Mouse (Mus musculus) G1E (cell line): ENCODE results near the gene Gnat3. TPM values are rescaled to one million over a fixed set of nuclear protein-coding genes. Genes with fewer than 3 reads are reported as not detected.

Experiments
- ATAC-seq: 2 replicates; pipeline ENCODE4 v1.8.0; 2016; ENCODE audit warnings: mild to moderate bottlenecking; ENCODE audit not compliant: insufficient number of reproducible peaks, poor library complexity, low FRiP score, severe bottlenecking; ENCODE audit errors: extremely low read depth
- DNase-seq: peaks from one replicate; pipeline ENCODE4 v3.0.0; 2012; ENCODE audit warnings: low spot score
- H3K27me3 ChIP-seq: 2 replicates; pipeline ENCODE4 v1.6.1; 2012; ENCODE audit warnings: mild to moderate bottlenecking, low read length, inconsistent platforms; ENCODE audit not compliant: insufficient read depth
- H3K36me3 ChIP-seq: replicated peaks from 2 replicates; pipeline ENCODE3; 2012; ENCODE audit warnings: mild to moderate bottlenecking, inconsistent platforms
- H3K4me1 ChIP-seq: 2 replicates; pipeline ENCODE4 v1.6.1; 2012; ENCODE audit warnings: low read depth, low read length, inconsistent platforms, mixed read lengths; ENCODE audit not compliant: insufficient read depth
- H3K4me3 ChIP-seq: 2 replicates; pipeline ENCODE4 v1.5.1; 2012; ENCODE audit warnings: low read depth, mild to moderate bottlenecking, inconsistent platforms, low read length, moderate library complexity, mixed read lengths
- H3K9me3 ChIP-seq: replicated peaks from 2 replicates; pipeline ENCODE4 v1.6.1; 2012; ENCODE audit warnings: inconsistent platforms
- CTCF ChIP-seq: IDR thresholded peaks from 2 replicates; pipeline ENCODE4 v1.5.1; 2012; ENCODE audit warnings: low read depth, low read length, inconsistent platforms, mixed read lengths
- GATA1 ChIP-seq: IDR thresholded peaks from 2 replicates; pipeline ENCODE4 v1.6.1; 2012; ENCODE audit warnings: borderline replicate concordance, low read length, inconsistent platforms, mixed read lengths
- GATA2 ChIP-seq: IDR thresholded peaks from 2 replicates; pipeline ENCODE4 v1.6.1; 2012; ENCODE audit warnings: low read depth, low read length, inconsistent platforms, borderline replicate concordance
- POLR2AphosphoS5 ChIP-seq: IDR thresholded peaks from 2 replicates; pipeline ENCODE4 v1.6.1; 2012; ENCODE audit warnings: low read depth, low read length, inconsistent platforms; ENCODE audit not compliant: insufficient replicate concordance
- TAL1 ChIP-seq: conservative IDR thresholded peaks from 2 replicates; pipeline ENCODE4 v1.6.1; 2012; ENCODE audit warnings: low read depth, low read length, inconsistent platforms, mixed read lengths
- polyA plus RNA-seq: library from polyadenylated mRNA; stranded (reverse); fragments of >175 nt; gene quantifications from 2 replicates; pipeline ENCODE4 v1.2.3, GENCODE M21; 2012
- total RNA-seq, 2 experiments: library from RNA; stranded (forward) in 1 of 2; stranded (reverse) in 1 of 2; fragments of 200-1000 nt in 1 of 2; fragments of >200 nt in 1 of 2; fragmentation: Nextera tagmentation in 1 of 2; gene quantifications; 2 replicates each; pipeline ENCODE4 v1.2.3; 2014 to 2017

The Gnat3 gene
- total and polyA plus RNA-seq, 3 experiments: 1.2 TPM; not detected in 2

DNA sequence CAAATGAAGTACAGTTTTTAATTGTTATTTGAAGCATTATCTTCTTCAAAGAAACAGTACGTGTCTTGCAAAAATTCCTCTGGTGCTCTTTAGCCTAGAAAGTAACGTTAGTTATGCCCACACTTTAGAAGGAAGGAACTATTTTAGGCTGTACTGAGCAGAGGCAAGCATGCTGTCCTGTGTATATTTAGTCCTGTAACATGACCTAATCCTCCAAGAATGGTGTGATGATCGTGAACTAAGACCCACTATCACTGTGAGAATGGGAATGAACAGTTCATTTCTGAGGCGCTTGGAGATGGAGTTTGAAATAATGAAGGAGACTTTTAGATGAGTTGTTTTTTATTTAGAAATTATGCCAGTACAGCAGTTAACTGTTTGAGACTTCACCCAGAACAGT lies 20.4 kb downstream of the Gnat3 start:
- H3K9me3 ChIP-seq: peaks cover 10% of the 10 kb centered on the region
- H3K36me3 ChIP-seq: no peaks in the 10 kb centered on the region
- H3K4me3 ChIP-seq: no peak overlapping the region
- no peak for ATAC-seq
- peaks cover 18% of the 10 kb centered on the region for H3K4me1 ChIP-seq
- no peaks in the 10 kb centered on the region for H3K27me3 ChIP-seq
- TF ChIP-seq GATA1 (no peak), POLR2AphosphoS5 (no peak), GATA2 (no peak), CTCF (no peak), TAL1 (no peak)
- DNase-seq: no peak

DNA sequence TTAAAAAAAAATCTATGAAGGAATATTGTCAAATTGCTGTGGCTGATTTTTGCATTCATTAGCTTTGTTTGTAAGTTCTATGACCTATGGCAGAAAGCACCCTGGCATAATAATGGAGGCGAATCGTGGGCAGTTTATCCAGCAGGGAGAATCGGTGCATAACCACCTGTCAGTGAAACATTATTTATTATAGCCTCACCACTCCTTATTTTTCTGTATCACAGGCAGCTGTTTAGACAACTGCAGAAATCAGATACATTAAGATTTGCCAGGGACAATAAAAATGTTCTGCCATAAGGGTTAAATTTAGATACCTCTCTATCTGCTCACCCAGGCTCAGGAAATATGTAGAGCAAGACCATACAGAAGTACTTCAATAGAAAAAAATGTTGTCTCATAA lies 22.2 kb downstream of the Gnat3 start:
- peaks cover 18% of the 10 kb centered on the region for H3K4me1 ChIP-seq
- ATAC-seq (no peak), DNase-seq (no peak)
- H3K36me3 ChIP-seq: no peaks in the 10 kb centered on the region
- H3K4me3 ChIP-seq: no peak overlapping the region
- peaks cover 3% of the 10 kb centered on the region; the same call in 1 of the 2 replicates for H3K9me3 ChIP-seq
- no peaks in the 10 kb centered on the region for H3K27me3 ChIP-seq
- TF ChIP-seq GATA2 (no peak), TAL1 (no peak), POLR2AphosphoS5 (no peak), GATA1 (no peak)

DNA sequence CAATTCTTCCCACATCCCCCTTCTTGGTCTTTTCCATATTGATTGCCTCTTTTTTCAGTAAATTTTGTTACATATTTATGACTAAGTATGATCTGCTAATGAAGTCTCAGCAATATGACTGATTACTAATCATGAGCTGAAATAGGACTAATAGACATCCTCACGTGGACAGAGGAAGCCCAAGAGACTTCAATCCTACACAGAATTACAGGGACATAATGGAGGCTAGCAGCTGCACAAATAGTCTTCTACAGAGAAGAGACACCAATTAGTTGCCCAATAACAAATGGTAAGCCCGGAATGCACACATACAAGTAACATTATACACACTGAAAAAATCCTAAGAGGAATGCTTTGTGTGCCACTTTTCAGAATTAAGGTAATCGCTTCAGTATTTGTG lies 24.3 kb downstream of the Gnat3 start:
- Histone ChIP-seq H3K4me1 (no peaks in the 10 kb centered on the region), H3K9me3 (no peaks in the 10 kb centered on the region), H3K27me3 (no peaks in the 10 kb centered on the region), H3K4me3 (no peak overlapping the region), H3K36me3 (no peaks in the 10 kb centered on the region)
- TF ChIP-seq TAL1: no peak
- TF ChIP-seq CTCF: no peak
- TF ChIP-seq GATA1: no peak
- TF ChIP-seq POLR2AphosphoS5: no peak
- no peak for TF ChIP-seq GATA2
- DNase-seq (no peak), ATAC-seq (no peak)

DNA sequence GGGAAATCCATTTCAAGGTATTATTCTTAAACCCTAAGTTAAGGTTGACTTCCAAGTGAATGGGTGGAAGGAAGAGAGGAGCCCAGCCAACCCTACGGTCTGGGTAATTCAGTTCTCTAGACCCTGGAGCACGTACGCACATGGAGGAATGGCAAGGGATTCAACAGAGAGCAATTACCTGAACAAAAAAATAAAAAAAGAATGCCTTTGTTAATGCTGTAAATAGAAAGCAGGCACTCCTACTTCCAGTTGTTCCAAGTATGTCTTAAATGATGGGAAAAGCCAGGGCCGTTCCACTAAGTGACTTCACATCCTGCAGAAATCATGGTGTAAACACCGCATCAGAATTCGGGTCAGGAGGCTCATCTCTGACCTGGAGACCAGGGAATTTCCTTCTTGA lies 28.3 kb downstream of the Gnat3 start:
- H3K9me3 ChIP-seq: no peaks in the 10 kb centered on the region
- no peak overlapping the region for H3K4me3 ChIP-seq
- H3K4me1 ChIP-seq: no peaks in the 10 kb centered on the region
- DNase-seq (no peak), ATAC-seq (no peak)
- H3K27me3 ChIP-seq: no peaks in the 10 kb centered on the region
- H3K36me3 ChIP-seq: no peaks in the 10 kb centered on the region
- no peak for TF ChIP-seq POLR2AphosphoS5
- TF ChIP-seq GATA1: no peak
- no peak for TF ChIP-seq TAL1
- no peak for TF ChIP-seq CTCF
- TF ChIP-seq GATA2: no peak

DNA sequence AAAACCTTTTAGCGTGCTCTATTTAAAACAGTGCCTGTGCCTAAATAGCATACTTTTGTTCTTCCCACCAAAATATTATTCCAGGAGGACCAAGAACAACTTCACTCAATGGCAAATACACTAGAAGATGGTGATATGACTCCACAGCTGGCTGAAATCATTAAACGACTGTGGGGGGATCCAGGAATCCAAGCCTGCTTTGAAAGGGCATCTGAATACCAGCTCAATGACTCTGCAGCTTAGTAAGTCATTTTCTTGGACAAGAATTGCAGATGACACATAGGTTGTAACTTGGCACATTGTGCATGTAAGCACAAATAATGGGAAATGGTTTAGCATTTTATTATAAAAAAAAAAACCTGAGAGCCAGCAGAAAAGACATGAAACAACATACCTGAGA lies 37.2 kb downstream of the Gnat3 start:
- no peak for ATAC-seq
- Histone ChIP-seq H3K27me3 (no peaks in the 10 kb centered on the region), H3K36me3 (no peaks in the 10 kb centered on the region), H3K4me1 (peaks cover 5% of the 10 kb centered on the region; the same call in 1 of the 2 replicates), H3K4me3 (no peak overlapping the region), H3K9me3 (no peaks in the 10 kb centered on the region)
- no peak for DNase-seq
- no peak for TF ChIP-seq TAL1
- TF ChIP-seq POLR2AphosphoS5: no peak
- no peak for TF ChIP-seq CTCF
- no peak for TF ChIP-seq GATA2
- no peak for TF ChIP-seq GATA1

DNA sequence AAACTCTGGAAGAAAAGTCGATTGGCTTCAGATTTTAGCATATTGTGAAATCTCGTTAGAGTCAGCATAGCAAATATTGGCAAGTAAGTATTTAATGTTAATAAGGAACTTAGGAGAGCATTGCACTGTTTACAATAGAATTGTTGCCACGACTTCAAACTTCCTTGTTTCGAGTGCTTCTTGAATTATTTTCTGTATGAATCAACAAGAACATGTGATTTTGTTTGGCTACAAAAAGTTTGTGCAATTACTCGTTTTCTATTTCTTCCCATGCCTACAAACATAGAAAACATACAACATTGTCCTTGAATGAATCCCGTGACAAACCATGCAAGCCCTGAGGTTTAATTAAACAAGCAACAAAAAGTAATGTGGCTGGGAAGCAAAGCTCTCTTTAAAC lies 37.8 kb downstream of the Gnat3 start:
- Histone ChIP-seq H3K27me3 (no peaks in the 10 kb centered on the region), H3K9me3 (no peaks in the 10 kb centered on the region), H3K36me3 (no peaks in the 10 kb centered on the region), H3K4me1 (peaks cover 5% of the 10 kb centered on the region; the same call in 1 of the 2 replicates), H3K4me3 (no peak overlapping the region)
- TF ChIP-seq GATA1: no peak
- no peak for TF ChIP-seq POLR2AphosphoS5
- no peak for TF ChIP-seq GATA2
- TF ChIP-seq TAL1: no peak
- no peak for TF ChIP-seq CTCF
- ATAC-seq: no peak
- DNase-seq: no peak

DNA sequence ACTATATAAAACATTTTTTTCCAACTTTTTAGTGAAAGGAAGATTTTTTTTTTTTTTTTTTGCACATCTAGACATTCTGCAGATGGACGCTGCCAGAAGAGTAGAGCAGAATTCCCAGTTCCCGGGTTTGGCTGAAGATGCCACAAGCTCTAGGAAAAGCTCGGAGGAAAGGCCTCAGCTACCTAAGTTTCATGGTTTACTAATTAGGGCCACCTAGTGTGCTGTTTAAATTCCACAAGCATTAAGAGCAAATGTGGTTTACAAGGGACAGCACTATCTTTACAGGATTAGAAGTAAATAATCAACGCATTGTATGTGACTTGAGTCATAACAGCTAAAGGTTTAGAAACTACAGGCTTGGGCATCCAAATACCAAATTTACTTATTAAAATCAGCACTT lies 39.3 kb downstream of the Gnat3 start:
- DNase-seq (no peak), ATAC-seq (no peak)
- no peak overlapping the region for H3K4me3 ChIP-seq
- peaks cover 11% of the 10 kb centered on the region; the same call in 1 of the 2 replicates for H3K4me1 ChIP-seq
- TF ChIP-seq CTCF: no peak
- no peak for TF ChIP-seq GATA2
- no peaks in the 10 kb centered on the region for H3K36me3 ChIP-seq
- H3K27me3 ChIP-seq: no peaks in the 10 kb centered on the region
- no peaks in the 10 kb centered on the region for H3K9me3 ChIP-seq
